Mouse (Mus musculus): Measurements from ENCODE around the gene Samd1.
"Not testable (repeated sequence)": the region's sequence is repeated elsewhere in the genome, so short reads cannot be mapped to it uniquely, and the experiment has no call there.

Samd1 gene

DNA sequence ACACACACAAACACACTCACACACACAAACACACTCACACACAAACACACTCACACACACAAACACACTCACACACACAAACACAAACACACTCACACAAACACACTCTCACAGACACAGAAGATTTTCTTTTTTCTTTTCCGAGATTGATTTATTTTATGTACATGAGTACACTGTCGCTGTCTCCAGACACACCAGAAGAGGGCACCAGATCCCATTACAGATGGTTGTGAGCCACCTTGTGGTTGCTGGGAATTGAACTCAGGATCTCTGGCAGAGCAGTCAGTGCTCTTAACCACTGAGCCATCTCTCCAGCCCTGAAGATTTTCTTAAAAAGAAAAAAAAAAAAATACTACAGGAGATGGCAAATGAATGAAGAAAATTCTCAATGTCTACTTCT, 14.2 kb upstream of the Samd1 start:
- not testable (repeated sequence) for DNase-seq (ENCODE audit: low read depth)

DNA sequence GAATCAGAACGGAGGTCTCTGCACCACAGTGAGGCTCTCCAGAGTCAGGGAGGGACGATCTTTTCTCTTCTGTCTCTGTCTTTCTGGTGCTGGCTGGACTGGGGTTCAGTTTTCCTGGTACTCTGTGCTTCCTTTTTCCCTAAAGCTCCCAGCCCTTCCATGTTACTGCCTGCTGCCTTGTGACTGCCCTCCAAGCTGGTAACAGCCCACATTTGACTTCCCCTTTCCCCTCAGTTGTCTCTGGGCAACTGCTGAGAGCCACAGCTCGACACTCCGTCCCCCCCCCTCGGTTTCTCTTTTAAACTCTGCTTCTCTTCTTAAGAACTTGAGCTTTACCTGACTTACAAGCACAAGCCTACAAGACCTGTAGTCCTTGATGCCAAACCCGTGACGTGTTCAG, 8.2 kb upstream of the Samd1 start:
- DNase-seq (ENCODE audit: low read depth) = no peak

DNA sequence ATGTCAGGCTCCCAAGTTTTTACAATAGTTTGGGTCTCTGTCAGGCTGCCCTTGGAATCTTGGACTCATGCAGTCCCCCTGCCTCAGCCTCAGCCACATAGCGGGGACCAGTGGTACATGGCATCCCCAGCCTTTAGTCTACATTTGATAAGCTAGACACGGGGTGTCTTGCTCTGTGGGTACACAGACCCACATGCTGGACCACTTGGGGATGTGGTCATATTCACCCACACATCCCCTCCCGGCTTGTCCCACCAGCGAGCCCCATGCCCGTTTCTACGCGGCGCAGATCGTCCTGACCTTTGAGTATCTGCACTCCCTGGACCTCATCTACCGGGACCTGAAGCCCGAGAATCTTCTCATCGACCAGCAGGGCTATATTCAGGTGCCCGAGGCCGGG, 7.3 kb upstream of the Samd1 start:
- no peak for DNase-seq (ENCODE audit: low read depth)

- no peak for DNase-seq (ENCODE audit: low read depth)
Observed at GRCm38 (mm10) chr8:83992488-83992887, 5.0 kb upstream of the Samd1 start.

DNA sequence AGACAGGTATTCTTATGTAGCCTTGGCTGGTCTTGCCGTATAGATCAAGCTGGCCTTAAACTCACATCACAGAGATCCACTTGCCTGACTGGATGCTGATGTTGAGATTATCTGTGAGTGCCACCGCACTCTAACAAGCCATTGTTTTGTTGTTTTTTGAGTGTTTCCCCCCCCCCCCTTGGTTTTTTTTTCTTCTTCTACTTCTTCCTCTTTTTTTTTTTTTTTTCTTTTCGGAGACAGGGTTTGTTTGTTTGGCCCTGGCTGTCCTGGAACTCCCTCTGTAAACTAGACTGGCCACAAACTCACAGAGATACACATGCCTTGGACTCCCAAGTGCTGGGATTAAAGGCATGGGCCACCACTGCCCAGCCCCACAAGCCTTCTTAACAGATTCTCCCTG, 3.4 kb upstream of the Samd1 start:
- DNase-seq (ENCODE audit: low read depth) = no peak

GRCm38 (mm10) chr8:83995973-83996372, 1.5 kb upstream of the Samd1 start:
- DNase-seq (ENCODE audit: low read depth) = no peak

DNA sequence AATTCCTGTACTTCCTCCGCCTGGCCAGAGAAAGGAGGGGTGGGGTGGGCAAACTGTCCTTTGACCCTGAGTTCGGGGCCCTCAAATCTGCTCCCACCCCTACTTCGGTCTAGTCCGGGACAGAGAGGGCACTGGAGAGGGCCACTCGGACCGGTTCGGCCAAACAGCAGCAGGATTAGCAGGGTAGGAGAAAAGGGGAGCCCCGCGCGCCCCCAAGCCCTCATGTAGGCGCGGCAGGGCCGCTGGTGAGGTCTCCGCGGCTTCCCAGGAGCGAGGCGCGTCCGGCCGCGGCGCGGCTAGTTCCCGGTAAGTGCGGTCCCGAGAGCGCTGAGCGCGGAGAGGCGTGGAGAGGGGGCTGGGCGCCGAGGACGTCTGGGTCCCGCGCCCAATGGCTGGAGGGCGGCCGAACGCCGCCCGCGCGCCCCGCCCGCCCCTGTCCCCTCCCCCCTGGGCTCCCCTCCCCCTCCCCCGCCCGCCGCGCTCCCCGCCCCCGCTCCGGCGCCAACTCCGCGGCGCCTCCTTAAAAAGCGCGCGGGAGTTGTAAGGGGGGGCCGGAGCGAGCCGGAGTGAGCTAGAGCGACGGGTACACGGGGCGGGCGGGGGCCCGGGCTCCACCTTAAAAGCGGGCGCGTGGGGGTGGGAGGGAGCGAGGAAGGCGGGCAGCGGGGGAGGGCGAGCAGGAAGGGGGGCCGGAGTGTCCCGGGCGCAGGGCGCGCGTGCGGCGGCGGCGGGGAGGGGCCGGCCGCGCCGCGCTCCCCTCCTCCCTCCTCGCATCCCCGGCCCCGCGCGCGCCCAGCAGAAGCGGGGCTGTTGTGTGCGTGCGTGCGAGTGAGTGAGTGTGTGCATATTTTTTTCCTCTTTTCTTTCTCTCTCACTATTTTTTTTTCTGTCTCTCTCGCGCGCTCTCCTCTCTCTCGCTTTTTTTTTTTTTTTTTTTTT, 636 bp upstream of the Samd1 start:
- DNase-seq (ENCODE audit: low read depth) = no peak

DNA sequence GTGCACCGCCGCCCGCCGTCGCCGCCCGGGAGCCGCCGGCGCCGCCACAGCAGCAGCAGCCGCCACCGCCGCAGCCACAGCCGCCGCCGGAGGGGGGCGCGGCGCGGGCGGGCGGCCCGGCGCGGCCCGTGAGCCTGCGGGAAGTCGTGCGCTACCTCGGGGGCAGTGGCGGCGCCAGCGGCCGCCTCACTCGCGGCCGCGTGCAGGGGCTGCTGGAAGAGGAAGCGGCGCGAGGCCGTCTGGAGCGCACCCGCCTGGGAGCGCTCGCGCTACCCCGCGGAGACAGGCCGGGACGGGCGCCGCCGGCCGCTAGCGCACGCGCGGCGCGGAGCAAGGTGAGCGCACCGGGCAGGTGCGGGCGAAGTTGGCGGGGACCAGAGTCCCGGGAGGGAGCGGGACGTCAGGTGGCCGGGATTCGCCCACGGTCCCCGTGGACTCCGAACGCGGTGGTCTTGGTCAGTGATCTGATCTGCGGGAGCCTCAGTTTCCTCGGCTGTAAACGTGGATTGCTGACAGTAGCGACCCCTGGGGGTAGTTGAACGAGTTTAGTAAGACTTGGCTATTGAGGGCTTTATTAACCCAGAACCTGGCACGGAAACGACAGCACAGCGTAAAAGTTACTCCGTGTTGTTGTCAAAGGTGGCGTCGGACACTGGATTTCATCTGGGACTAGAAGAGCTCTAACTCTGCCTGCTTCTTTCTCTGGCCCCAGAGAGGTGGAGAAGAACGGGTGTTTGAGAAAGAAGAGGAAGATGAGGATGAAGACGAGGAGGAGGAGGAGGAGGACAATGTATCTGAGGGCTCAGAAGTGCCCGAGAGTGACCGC, 972 bp downstream of the Samd1 start:
- DNase-seq (ENCODE audit: low read depth) = no peak

- DNase-seq (ENCODE audit: low read depth) = no peak
Observed at GRCm38 (mm10) chr8:83999057-83999705, 1.7 kb downstream of the Samd1 start.

GRCm38 (mm10) chr8:83999825-84000224, 2.4 kb downstream of the Samd1 start:
- no peak for DNase-seq (ENCODE audit: low read depth)

- DNase-seq (ENCODE audit: low read depth) = no peak
Observed at GRCm38 (mm10) chr8:84001281-84002000, 4.0 kb downstream of the Samd1 start, which contains the start of gene 1700067K01Rik. 1700067K01Rik (plus strand) TSS chr8:84001502.

DNA sequence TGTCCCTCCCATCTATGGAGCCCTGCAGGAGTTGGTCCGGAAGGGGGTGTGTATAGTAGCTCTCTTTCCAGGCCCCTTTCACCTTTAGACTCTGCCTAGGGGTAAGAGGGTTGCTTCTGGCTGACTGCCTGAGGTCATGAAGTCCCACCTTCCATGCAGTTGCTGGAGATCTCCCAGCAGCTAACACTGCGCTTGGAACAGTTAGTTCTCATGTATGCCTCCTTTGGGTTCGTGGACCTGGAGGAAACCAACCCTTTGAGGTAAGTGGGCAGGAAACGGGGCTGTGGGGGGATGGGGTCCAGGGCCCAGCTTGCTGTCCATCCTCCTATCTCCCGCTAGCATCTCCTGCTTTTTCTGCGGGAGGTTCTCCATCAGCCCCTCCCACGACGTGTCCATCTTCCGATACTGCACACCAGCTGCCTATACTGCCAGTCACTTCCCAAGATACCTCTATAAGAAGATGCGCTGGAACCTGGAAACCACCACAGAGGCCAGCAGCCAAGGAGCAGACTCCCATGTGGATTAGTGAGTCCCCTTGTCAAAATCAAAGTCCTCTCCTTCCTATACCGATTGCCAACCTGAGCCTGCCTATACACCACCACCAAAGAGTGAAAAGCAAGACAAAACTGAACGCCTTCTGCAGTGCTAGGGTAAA, 5.6 kb downstream of the Samd1 start:
- DNase-seq (ENCODE audit: low read depth) = no peak

DNA sequence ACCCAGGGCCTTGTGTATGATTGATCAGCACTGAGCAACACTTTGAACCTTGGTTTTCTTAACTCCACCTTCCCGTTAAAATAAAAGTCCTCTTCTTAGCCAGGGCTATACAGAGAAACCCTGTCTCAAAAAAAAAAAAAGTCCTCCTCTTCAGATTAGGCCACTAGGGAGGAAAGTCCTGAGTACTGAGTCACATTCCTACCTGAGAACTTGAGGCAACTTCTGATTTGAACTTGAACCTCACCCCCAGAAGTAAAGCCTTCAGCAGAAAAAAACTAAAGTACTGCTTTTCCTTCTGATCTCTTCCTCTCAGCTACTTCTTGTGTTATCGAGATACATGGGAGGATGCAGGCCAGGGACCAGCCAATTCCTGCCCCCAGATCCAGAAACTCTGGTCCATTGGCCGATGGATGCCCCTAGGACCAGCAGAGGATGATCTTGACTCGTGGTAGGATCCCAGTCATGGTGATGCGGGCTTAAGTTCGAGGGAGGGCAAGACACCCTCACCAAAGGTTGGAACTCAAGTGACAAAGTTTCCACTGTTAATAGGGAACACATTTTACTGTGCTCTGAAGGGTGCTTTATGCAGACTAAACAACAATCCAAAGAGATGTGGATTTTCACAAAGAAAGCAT, 6.3 kb downstream of the Samd1 start:
- no peak for DNase-seq (ENCODE audit: low read depth)

- DNase-seq (ENCODE audit: low read depth) = peak; percentile 92
Observed at GRCm38 (mm10) chr8:84004533-84005201, 7.2 kb downstream of the Samd1 start.

DNA sequence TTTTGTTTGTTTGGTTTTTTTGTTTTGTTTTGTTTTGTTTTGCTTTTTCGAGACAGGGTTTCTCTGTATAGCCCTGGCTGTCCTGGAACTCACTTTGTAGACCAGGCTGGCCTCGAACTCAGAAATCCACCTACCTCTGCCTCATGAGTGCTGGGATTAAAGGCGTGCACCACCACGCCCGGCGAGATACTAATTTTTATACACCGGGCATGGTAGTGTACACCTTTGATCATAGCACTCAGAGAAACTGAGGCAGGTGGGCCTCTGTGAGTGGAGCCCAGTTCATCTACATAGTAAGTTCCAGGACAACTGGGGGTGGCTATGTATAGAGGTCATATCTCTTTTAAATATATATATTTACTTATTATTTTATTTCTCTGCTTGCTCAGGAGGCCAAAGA, 8.0 kb downstream of the Samd1 start:
- DNase-seq (ENCODE audit: low read depth) = not testable (repeated sequence)

GRCm38 (mm10) chr8:84008362-84008761, 10.9 kb downstream of the Samd1 start:
- no peak for DNase-seq (ENCODE audit: low read depth)

GRCm38 (mm10) chr8:84009876-84010275, 12.4 kb downstream of the Samd1 start:
- DNase-seq (ENCODE audit: low read depth) = no peak

DNA sequence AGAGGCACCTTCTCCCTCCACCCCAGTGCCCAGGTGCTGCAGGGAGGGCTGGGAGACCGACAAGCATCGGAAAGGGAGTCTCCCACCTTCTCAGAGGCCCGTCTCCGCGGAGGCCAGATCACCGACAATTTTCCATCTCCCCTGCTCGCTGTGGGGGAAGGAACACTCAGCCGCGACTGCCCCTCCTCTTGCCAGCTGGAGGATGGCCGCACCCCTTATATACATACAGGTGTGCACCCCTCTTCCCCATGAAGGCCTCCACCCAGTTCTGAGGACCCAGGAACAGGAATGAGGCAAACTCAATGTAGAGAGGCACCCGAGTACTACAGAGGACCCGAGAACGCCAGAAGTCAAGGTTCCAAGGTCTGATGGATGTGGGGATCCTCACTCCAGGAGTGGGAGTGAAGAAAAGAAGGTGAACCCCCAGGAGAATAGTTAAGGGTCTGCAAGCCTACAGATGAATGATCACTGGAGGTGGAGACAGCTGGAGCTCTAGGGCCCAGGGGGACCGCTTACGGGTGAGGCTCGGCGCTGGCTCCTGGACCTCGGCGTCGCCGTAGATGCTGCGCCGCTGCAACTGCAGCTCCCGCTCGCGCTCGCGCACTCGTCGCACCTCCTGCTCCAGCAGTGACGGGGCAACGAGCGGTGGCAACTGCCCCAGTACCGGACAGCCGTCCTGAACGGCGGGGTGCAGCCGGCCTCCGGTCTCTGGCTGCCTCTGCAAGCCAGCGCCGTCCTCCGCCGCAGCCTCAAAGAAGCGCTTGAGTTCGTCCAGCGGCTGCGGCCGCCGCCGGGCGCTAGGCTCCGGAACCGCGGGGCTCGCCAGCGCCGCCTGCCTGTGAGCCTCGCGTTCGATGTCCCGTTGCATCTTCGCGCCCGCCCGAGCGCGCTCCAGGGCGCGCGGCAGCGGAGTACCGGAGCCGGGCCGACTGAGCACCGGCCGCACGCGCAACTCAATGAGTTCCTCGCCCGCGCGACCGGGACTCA, 13.4 kb downstream of the Samd1 start:
- no peak for DNase-seq (ENCODE audit: low read depth)
